Mouse (Mus musculus): ENCODE data around the gene Mxra7.

- peak; percentile 66; the same call in 1 of the 2 replicates for TF ChIP-seq CTCF (IDR thresholded peaks at IDR 0.05; ENCODE audit: borderline replicate concordance, control insufficient read depth, extremely low read depth, insufficient read depth, low read length, poor library complexity)
- TF ChIP-seq POLR2A (IDR thresholded peaks at IDR 0.05; ENCODE audit: control insufficient read depth, extremely low read depth, insufficient read depth, low read length, poor library complexity): no peak
Observed at GRCm38 (mm10) chr11:116807938-116808606, 19.8 kb downstream of the Mxra7 start.

All from thymus, adult 2 months (tissue).